Mouse (Mus musculus) bone marrow, adult 2 months (tissue): ENCODE measurements at regions not wholly inside any gene's neighbourhood (a gene's known extent, or its start where the extent isn't known, plus 50 kb on each side); places are given as distances from the start of the nearest gene placed in this dataset.

Source experiments
- CTCF ChIP-seq: fragments of 200-500 bp; IDR thresholded peaks from 2 replicates; pipeline ENCODE4 v1.5.1; 2011; ENCODE audit warnings: low read length, control low read depth; ENCODE audit not compliant: control insufficient read depth, insufficient read depth
- POLR2A ChIP-seq: fragments of 200-500 bp; IDR thresholded peaks from 2 replicates; pipeline ENCODE4 v1.6.1; 2011; ENCODE audit warnings: low read depth, mild to moderate bottlenecking, control low read depth, low read length, borderline replicate concordance; ENCODE audit not compliant: control insufficient read depth

- TF ChIP-seq CTCF, result no peak
- TF ChIP-seq POLR2A, result no peak
Observed at GRCm38 (mm10) chr3:39952103-39952502, 579.0 kb upstream of the Intu start.
